Mouse (Mus musculus) myocyte (in vitro differentiated cells): Measurements from ENCODE around the gene Shd. TPM values are rescaled to one million over a fixed set of nuclear protein-coding genes. Genes with fewer than 3 reads are reported as not detected.

ENCODE experiments used
- H3K27me3 ChIP-seq: one replicate; pipeline ENCODE4 v1.6.1; 2011; ENCODE audit not compliant: control insufficient read depth, insufficient read depth, insufficient read length
- H3K36me3 ChIP-seq: one replicate; pipeline ENCODE4 v1.6.1; 2011; ENCODE audit not compliant: control insufficient read depth, insufficient read depth
- H3K4me2 ChIP-seq: one replicate; pipeline ENCODE4 v1.6.1; 2011; ENCODE audit warnings: low read depth, control low read depth
- H3K4me3 ChIP-seq: one replicate; pipeline ENCODE4 v1.5.1; 2011; ENCODE audit warnings: mild to moderate bottlenecking, control low read depth, moderate library complexity
- H3K79me2 ChIP-seq: one replicate; pipeline ENCODE4 v1.6.1; 2011; ENCODE audit not compliant: control insufficient read depth, insufficient read depth
- H3ac ChIP-seq: one replicate; pipeline ENCODE4 v1.6.1; 2011; ENCODE audit not compliant: control insufficient read depth, insufficient read length
- CEBPB ChIP-seq: IDR thresholded peaks from 2 replicates; pipeline ENCODE4 v1.6.1; 2011; ENCODE audit warnings: mild to moderate bottlenecking, moderate library complexity; ENCODE audit not compliant: poor library complexity, insufficient read depth, severe bottlenecking
- E2F4 ChIP-seq: IDR thresholded peaks from one replicate; pipeline ENCODE4 v1.6.1; 2011; ENCODE audit warnings: mild to moderate bottlenecking, control low read depth, moderate library complexity; ENCODE audit not compliant: insufficient read depth
- MAX ChIP-seq: IDR thresholded peaks from one replicate; pipeline ENCODE4 v1.6.1; 2011; ENCODE audit warnings: low read depth, mild to moderate bottlenecking, control low read depth
- MYOD1 ChIP-seq, 3 experiments: IDR thresholded peaks; one replicate each; pipeline ENCODE4 v1.6.1; 2011; ENCODE audit warnings: control low read depth in 2 of 3, low read depth in 2 of 3, mild to moderate bottlenecking in 2 of 3, moderate library complexity in 1 of 3; ENCODE audit not compliant: insufficient read length in 2 of 3, control insufficient read depth in 1 of 3
- MYOG ChIP-seq, 3 experiments: IDR thresholded peaks; one replicate each; pipeline ENCODE4 v1.6.1; 2011; ENCODE audit warnings: control low read depth in 2 of 3, low read depth in 2 of 3, mild to moderate bottlenecking in 2 of 3; ENCODE audit not compliant: insufficient read length in 2 of 3, control insufficient read depth in 1 of 3, insufficient read depth in 1 of 3
- POLR2A ChIP-seq: IDR thresholded peaks from one replicate; pipeline ENCODE4 v1.6.1; 2011; ENCODE audit warnings: low read depth, mild to moderate bottlenecking, control low read depth, moderate library complexity; ENCODE audit not compliant: insufficient read length
- POLR2AphosphoS2 ChIP-seq: IDR thresholded peaks from one replicate; pipeline ENCODE4 v1.6.1; 2011; ENCODE audit warnings: low read depth, control low read depth; ENCODE audit not compliant: insufficient read length
- REST ChIP-seq: IDR thresholded peaks from one replicate; pipeline ENCODE4 v1.6.1; 2011; ENCODE audit warnings: mild to moderate bottlenecking, control low read depth, moderate library complexity; ENCODE audit not compliant: insufficient read depth, insufficient read length
- SRF ChIP-seq: IDR thresholded peaks from one replicate; pipeline ENCODE4 v1.6.1; 2011; ENCODE audit warnings: low read depth; ENCODE audit not compliant: control insufficient read depth, insufficient read length
- TCF12 ChIP-seq: IDR thresholded peaks from one replicate; pipeline ENCODE4 v1.6.1; 2011; ENCODE audit warnings: mild to moderate bottlenecking, control low read depth; ENCODE audit not compliant: poor library complexity, insufficient read depth, severe bottlenecking
- TCF3 ChIP-seq: IDR thresholded peaks from one replicate; pipeline ENCODE4 v1.6.1; 2011; ENCODE audit warnings: low read depth, control low read depth; ENCODE audit not compliant: insufficient read length
- USF1 ChIP-seq: IDR thresholded peaks from one replicate; pipeline ENCODE4 v1.6.1; 2011; ENCODE audit warnings: low read depth, mild to moderate bottlenecking, control low read depth, moderate library complexity
- polyA plus RNA-seq: library from polyadenylated mRNA; unstranded; fragments of >200 nt; fragmentation: generic; extraction: Trizol; gene quantifications from one replicate; pipeline ENCODE4 v1.2.1, GENCODE M21; 2012; ENCODE audit warnings: missing spikeins

Shd gene
- polyA plus RNA-seq, 1 experiment, result 0.13 TPM

- TF ChIP-seq CEBPB (no peak), POLR2A (peak; percentile 5), POLR2AphosphoS2 (no peak), SRF (no peak), USF1 (no peak), TCF3 (no peak)
- Histone ChIP-seq H3K4me3 (no peak overlapping the region), H3ac (no peak overlapping the region), H3K27me3 (no peaks in the 10 kb centered on the region), H3K79me2 (peaks cover 58% of the 10 kb centered on the region), H3K36me3 (no peaks in the 10 kb centered on the region), H3K4me2 (no peak overlapping the region)
These were observed 51.1 kb downstream of the Shd start for GRCm38 (mm10) chr17:56021161-56021910.

- Histone ChIP-seq H3ac (no peak overlapping the region), H3K36me3 (no peaks in the 10 kb centered on the region), H3K4me2 (no peak overlapping the region), H3K79me2 (peaks cover 67% of the 10 kb centered on the region), H3K27me3 (no peaks in the 10 kb centered on the region), H3K4me3 (no peak overlapping the region)
- peak; percentile 27 for TF ChIP-seq POLR2AphosphoS2
- TF ChIP-seq TCF12, result no peak
These were observed 52.1 kb downstream of the Shd start for GRCm38 (mm10) chr17:56022131-56022988.

- Histone ChIP-seq H3K4me2 (no peak overlapping the region), H3ac (no peak overlapping the region), H3K36me3 (no peaks in the 10 kb centered on the region), H3K79me2 (peaks cover 72% of the 10 kb centered on the region), H3K4me3 (no peak overlapping the region), H3K27me3 (no peaks in the 10 kb centered on the region)
- TF ChIP-seq USF1 (no peak), CEBPB (no peak), POLR2AphosphoS2 (no peak), TCF3 (no peak)
These were observed 52.7 kb downstream of the Shd start for GRCm38 (mm10) chr17:56022989-56023290.

- no peak overlapping the region for H3K4me2 ChIP-seq
These were observed 53.1 kb downstream of the Shd start for GRCm38 (mm10) chr17:56023386-56023785.

GRCm38 (mm10) chr17:56024476-56024875, 54.2 kb downstream of the Shd start:
- TF ChIP-seq MAX, result no peak
- TF ChIP-seq CEBPB, result no peak
- no peak for TF ChIP-seq POLR2AphosphoS2
- TF ChIP-seq SRF, result no peak
- no peak for TF ChIP-seq E2F4
- no peak for TF ChIP-seq TCF3
- no peaks in the 10 kb centered on the region for H3K36me3 ChIP-seq
- H3ac ChIP-seq, result no peak overlapping the region

More at GRCm38 (mm10) chr17:56023386-56023785, 53.1 kb downstream of the Shd start:
- TF ChIP-seq MYOG (IDR thresholded peaks at IDR 0.05; ENCODE audit: control insufficient read depth in 1 of 3, insufficient read depth in 1 of 3, insufficient read length in 2 of 3, low read depth in 2 of 3) (no peak), REST (no peak), MYOD1 (IDR thresholded peaks at IDR 0.05; ENCODE audit: control insufficient read depth in 1 of 3, insufficient read length in 2 of 3, low read depth in 2 of 3) (no peak), TCF12 (no peak), USF1 (no peak), CEBPB (no peak), TCF3 (no peak), E2F4 (no peak), POLR2AphosphoS2 (no peak), MAX (no peak), POLR2A (no peak), SRF (no peak)
- Histone ChIP-seq H3K4me3 (no peak overlapping the region), H3ac (no peak overlapping the region), H3K79me2 (peaks cover 77% of the 10 kb centered on the region), H3K36me3 (no peaks in the 10 kb centered on the region), H3K27me3 (no peaks in the 10 kb centered on the region)

More at GRCm38 (mm10) chr17:56024476-56024875, 54.2 kb downstream of the Shd start:
- no peak overlapping the region for H3K4me3 ChIP-seq
- H3K27me3 ChIP-seq, result no peaks in the 10 kb centered on the region
- peaks cover 88% of the 10 kb centered on the region for H3K79me2 ChIP-seq
- peak overlapping the region; percentile 37 for H3K4me2 ChIP-seq
